Mouse (Mus musculus): ENCODE results near the gene Rgs4. TPM values are rescaled to one million over a fixed set of nuclear protein-coding genes. Genes with fewer than 3 reads are reported as not detected.

Gene Rgs4
- 12.5 and 17.8 TPM in 2 replicates for polyA plus RNA-seq (2014; fragmentation: Nextera tagmentation; extraction: Ambion mirVana)

DNA sequence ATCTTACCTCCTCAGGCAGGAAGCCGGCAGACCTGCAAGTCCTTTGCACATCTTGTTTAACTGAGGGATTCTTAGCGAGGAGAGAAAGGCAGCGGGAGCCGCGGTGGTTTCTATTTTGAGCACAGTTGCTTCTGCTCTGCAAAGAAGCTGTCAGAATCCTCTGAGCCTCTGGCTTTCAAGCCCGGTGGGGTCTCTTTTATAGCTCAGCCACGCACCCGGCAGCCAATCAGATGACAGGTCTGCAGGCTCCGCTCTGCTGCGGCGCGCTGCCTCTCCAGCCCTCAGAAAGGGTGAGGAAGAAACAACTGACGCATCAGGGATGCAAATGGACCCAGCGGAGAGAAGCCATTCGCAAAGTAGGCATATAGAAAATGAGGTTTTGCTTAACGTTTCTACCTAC lies at the start of gene Rgs4:
TSS of gene Rgs4 (minus strand) at position 170 of the 400 bp plus-strand sequence.
- peak; percentile 83 for ATAC-seq (replicated peaks; ENCODE audit: insufficient number of reproducible peaks, low FRiP score, low TSS enrichment, low read depth)
- peak within 1 kb of the TSS; percentile 28; the same call in 1 of the 2 replicates for H3K9ac ChIP-seq (replicated peaks; ENCODE audit: low read length)
- peaks cover 2% of the 10 kb centered on the region; the same call in 1 of the 2 replicates for H3K4me1 ChIP-seq (ENCODE audit: control insufficient read depth, insufficient read depth, low read length)
- H3K36me3 ChIP-seq (replicated peaks; ENCODE audit: control insufficient read depth, insufficient read depth, low read depth, low read length), result no peaks in the 10 kb centered on the region
- peak within 1 kb of the TSS; percentile 61 for H3K4me2 ChIP-seq (ENCODE audit: low read depth, low read length)
- H3K27me3 ChIP-seq (ENCODE audit: control insufficient read depth, insufficient read depth, low read length), result peaks cover 6% of the 10 kb centered on the region; the same call in 1 of the 2 replicates
- H3K4me3 ChIP-seq (ENCODE audit: low read depth, low read length), result peak within 1 kb of the TSS; percentile 24
- WGBS, result under 1% methylated on average over 16 of the region's 16 CpGs
- peak; percentile 72 for DNase-seq (ENCODE audit: low spot score)
- H3K27ac ChIP-seq (replicated peaks; ENCODE audit: low read depth, low read length), result no peak within 1 kb of the TSS
- no peaks in the 10 kb centered on the region for H3K9me3 ChIP-seq (replicated peaks; ENCODE audit: control insufficient read depth, low read length)

DNA sequence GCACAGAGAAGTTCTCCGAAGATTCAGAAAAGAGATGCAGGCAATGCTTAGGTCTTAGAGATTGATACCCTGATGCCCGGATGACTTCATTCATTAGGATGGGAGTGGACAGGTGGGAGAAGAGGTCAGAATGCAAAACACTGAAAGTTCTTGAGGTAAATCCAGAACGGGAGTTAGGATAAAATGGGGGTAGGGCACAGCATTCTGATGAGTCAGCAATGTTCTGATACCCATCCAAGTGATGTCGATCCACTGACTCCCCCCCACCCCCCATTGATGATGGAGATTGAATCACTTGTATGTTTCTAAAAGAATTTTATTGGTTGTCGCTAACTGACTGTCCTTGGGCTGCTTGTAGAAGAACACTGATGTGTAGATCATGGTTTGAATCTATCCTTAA lies 45.0 kb upstream of the Rgs4 start:
- DNase-seq (ENCODE audit: low spot score) (no peak), ATAC-seq (replicated peaks; ENCODE audit: insufficient number of reproducible peaks, low FRiP score, low TSS enrichment, low read depth) (no peak)
- Histone ChIP-seq H3K27me3 (ENCODE audit: control insufficient read depth, insufficient read depth, low read length) (no peaks in the 10 kb centered on the region), H3K9ac (replicated peaks; ENCODE audit: low read length) (no peak overlapping the region), H3K4me2 (ENCODE audit: low read depth, low read length) (no peak overlapping the region), H3K9me3 (replicated peaks; ENCODE audit: control insufficient read depth, low read length) (no peaks in the 10 kb centered on the region), H3K4me1 (ENCODE audit: control insufficient read depth, insufficient read depth, low read length) (no peaks in the 10 kb centered on the region), H3K4me3 (ENCODE audit: low read depth, low read length) (no peak overlapping the region), H3K36me3 (replicated peaks; ENCODE audit: control insufficient read depth, insufficient read depth, low read depth, low read length) (no peaks in the 10 kb centered on the region), H3K27ac (replicated peaks; ENCODE audit: low read depth, low read length) (no peak overlapping the region)
- WGBS, result 87% methylated on average over 5 of the region's 5 CpGs

DNA sequence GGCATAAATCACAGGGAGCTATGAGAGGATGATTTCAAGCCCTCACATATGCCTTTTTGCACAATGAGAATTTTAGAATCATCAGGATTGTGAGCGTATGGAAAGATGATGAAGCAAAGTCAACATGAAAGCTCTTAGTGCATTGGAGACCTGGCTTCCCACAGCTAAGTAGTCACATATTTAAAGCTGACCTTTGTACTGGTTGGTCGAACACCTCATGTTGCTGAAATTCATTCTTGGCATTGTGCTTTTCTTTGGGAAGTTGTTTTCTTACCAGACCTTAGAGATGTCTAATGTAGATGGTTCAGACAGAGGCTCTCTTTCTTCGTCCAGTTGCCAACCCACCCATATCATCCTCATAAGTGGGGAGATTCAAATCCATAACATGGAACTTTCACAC lies 38.5 kb upstream of the Rgs4 start:
- no peaks in the 10 kb centered on the region for H3K9me3 ChIP-seq (replicated peaks; ENCODE audit: control insufficient read depth, low read length)
- no peaks in the 10 kb centered on the region for H3K27me3 ChIP-seq (ENCODE audit: control insufficient read depth, insufficient read depth, low read length)
- 88% methylated on average over 3 of the region's 3 CpGs for WGBS
- no peak overlapping the region for H3K9ac ChIP-seq (replicated peaks; ENCODE audit: low read length)
- no peak overlapping the region for H3K4me2 ChIP-seq (ENCODE audit: low read depth, low read length)
- no peak for ATAC-seq (replicated peaks; ENCODE audit: insufficient number of reproducible peaks, low FRiP score, low TSS enrichment, low read depth)
- no peak overlapping the region for H3K4me3 ChIP-seq (ENCODE audit: low read depth, low read length)
- H3K4me1 ChIP-seq (ENCODE audit: control insufficient read depth, insufficient read depth, low read length), result no peaks in the 10 kb centered on the region
- no peaks in the 10 kb centered on the region for H3K36me3 ChIP-seq (replicated peaks; ENCODE audit: control insufficient read depth, insufficient read depth, low read depth, low read length)
- no peak for DNase-seq (ENCODE audit: low spot score)
- H3K27ac ChIP-seq (replicated peaks; ENCODE audit: low read depth, low read length), result no peak overlapping the region

- H3K4me3 ChIP-seq (ENCODE audit: low read depth, low read length), result no peak overlapping the region
- WGBS, result 76% methylated on average over 7 of the region's 7 CpGs
- ATAC-seq (replicated peaks; ENCODE audit: insufficient number of reproducible peaks, low FRiP score, low TSS enrichment, low read depth), result no peak
- H3K4me1 ChIP-seq (ENCODE audit: control insufficient read depth, insufficient read depth, low read length), result no peaks in the 10 kb centered on the region
- no peak overlapping the region for H3K9ac ChIP-seq (replicated peaks; ENCODE audit: low read length)
- H3K4me2 ChIP-seq (ENCODE audit: low read depth, low read length), result no peak overlapping the region
- DNase-seq (ENCODE audit: low spot score), result no peak
- no peaks in the 10 kb centered on the region for H3K36me3 ChIP-seq (replicated peaks; ENCODE audit: control insufficient read depth, insufficient read depth, low read depth, low read length)
- no peaks in the 10 kb centered on the region for H3K9me3 ChIP-seq (replicated peaks; ENCODE audit: control insufficient read depth, low read length)
- no peaks in the 10 kb centered on the region for H3K27me3 ChIP-seq (ENCODE audit: control insufficient read depth, insufficient read depth, low read length)
- H3K27ac ChIP-seq (replicated peaks; ENCODE audit: low read depth, low read length), result no peak overlapping the region
Measured at GRCm38 (mm10) chr1:169776566-169776965, 29.1 kb upstream of the Rgs4 start.

GRCm38 (mm10) chr1:169764619-169764955 lies 17.1 kb upstream of the Rgs4 start:
- ATAC-seq (replicated peaks; ENCODE audit: insufficient number of reproducible peaks, low FRiP score, low TSS enrichment, low read depth) (no peak), DNase-seq (ENCODE audit: low spot score) (no peak)
- H3K9ac ChIP-seq (replicated peaks; ENCODE audit: low read length), result no peak overlapping the region
- H3K4me2 ChIP-seq (ENCODE audit: low read depth, low read length), result no peak overlapping the region
- no peak overlapping the region for H3K4me3 ChIP-seq (ENCODE audit: low read depth, low read length)
- no peaks in the 10 kb centered on the region for H3K27me3 ChIP-seq (ENCODE audit: control insufficient read depth, insufficient read depth, low read length)
- H3K27ac ChIP-seq (replicated peaks; ENCODE audit: low read depth, low read length), result no peak overlapping the region
- no peaks in the 10 kb centered on the region for H3K36me3 ChIP-seq (replicated peaks; ENCODE audit: control insufficient read depth, insufficient read depth, low read depth, low read length)
- WGBS, result 66% methylated on average over 2 of the region's 2 CpGs
- H3K9me3 ChIP-seq (replicated peaks; ENCODE audit: control insufficient read depth, low read length), result no peaks in the 10 kb centered on the region
- H3K4me1 ChIP-seq (ENCODE audit: control insufficient read depth, insufficient read depth, low read length), result no peaks in the 10 kb centered on the region

- no peaks in the 10 kb centered on the region for H3K36me3 ChIP-seq (replicated peaks; ENCODE audit: control insufficient read depth, insufficient read depth, low read depth, low read length)
- no peak for ATAC-seq (replicated peaks; ENCODE audit: insufficient number of reproducible peaks, low FRiP score, low TSS enrichment, low read depth)
Measured at GRCm38 (mm10) chr1:169763858-169764618, 16.6 kb upstream of the Rgs4 start.

DNA sequence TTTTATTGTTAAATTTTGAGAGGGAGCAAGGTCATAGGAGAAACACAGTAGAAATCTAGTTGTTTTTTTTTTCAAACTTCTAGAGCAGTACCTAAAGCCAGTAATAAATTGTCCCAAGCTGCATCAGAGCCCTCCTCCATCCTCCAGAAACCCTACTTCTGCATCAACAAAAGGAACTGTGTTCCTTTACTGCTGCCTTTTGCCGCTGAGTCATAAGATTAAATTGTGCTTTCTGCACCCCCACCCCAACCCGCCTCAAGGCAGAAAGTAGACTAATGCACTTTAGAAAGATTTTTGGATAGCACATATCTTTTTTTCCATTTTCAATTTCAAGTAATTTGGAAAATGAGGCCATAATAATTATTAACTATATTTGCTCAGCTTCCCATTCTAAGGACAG lies 15.1 kb upstream of the Rgs4 start:
- DNase-seq (ENCODE audit: low spot score), result no peak
- 82% methylated on average over 2 of the region's 2 CpGs for WGBS
- Histone ChIP-seq H3K9ac (replicated peaks; ENCODE audit: low read length) (no peak overlapping the region), H3K4me3 (ENCODE audit: low read depth, low read length) (no peak overlapping the region), H3K36me3 (replicated peaks; ENCODE audit: control insufficient read depth, insufficient read depth, low read depth, low read length) (no peaks in the 10 kb centered on the region), H3K4me2 (ENCODE audit: low read depth, low read length) (no peak overlapping the region), H3K27me3 (ENCODE audit: control insufficient read depth, insufficient read depth, low read length) (no peaks in the 10 kb centered on the region), H3K27ac (replicated peaks; ENCODE audit: low read depth, low read length) (no peak overlapping the region), H3K4me1 (ENCODE audit: control insufficient read depth, insufficient read depth, low read length) (no peaks in the 10 kb centered on the region), H3K9me3 (replicated peaks; ENCODE audit: control insufficient read depth, low read length) (no peaks in the 10 kb centered on the region)
- no peak for ATAC-seq (replicated peaks; ENCODE audit: insufficient number of reproducible peaks, low FRiP score, low TSS enrichment, low read depth)

More at GRCm38 (mm10) chr1:169763858-169764618, 16.6 kb upstream of the Rgs4 start:
- Histone ChIP-seq H3K4me2 (ENCODE audit: low read depth, low read length) (no peak overlapping the region), H3K9me3 (replicated peaks; ENCODE audit: control insufficient read depth, low read length) (no peaks in the 10 kb centered on the region), H3K4me1 (ENCODE audit: control insufficient read depth, insufficient read depth, low read length) (no peaks in the 10 kb centered on the region), H3K4me3 (ENCODE audit: low read depth, low read length) (no peak overlapping the region), H3K27ac (replicated peaks; ENCODE audit: low read depth, low read length) (no peak overlapping the region), H3K9ac (replicated peaks; ENCODE audit: low read length) (no peak overlapping the region), H3K27me3 (ENCODE audit: control insufficient read depth, insufficient read depth, low read length) (no peaks in the 10 kb centered on the region)
- no peak for DNase-seq (ENCODE audit: low spot score)
- 88% methylated on average over 9 of the region's 9 CpGs for WGBS

GRCm38 (mm10) chr1:169756532-169756931 lies 9.1 kb upstream of the Rgs4 start:
- H3K4me1 ChIP-seq (ENCODE audit: control insufficient read depth, insufficient read depth, low read length), result no peaks in the 10 kb centered on the region
- H3K27me3 ChIP-seq (ENCODE audit: control insufficient read depth, insufficient read depth, low read length), result no peaks in the 10 kb centered on the region
- DNase-seq (ENCODE audit: low spot score), result no peak
- H3K9me3 ChIP-seq (replicated peaks; ENCODE audit: control insufficient read depth, low read length), result no peaks in the 10 kb centered on the region
- H3K4me3 ChIP-seq (ENCODE audit: low read depth, low read length), result no peak overlapping the region
- H3K4me2 ChIP-seq (ENCODE audit: low read depth, low read length), result no peak overlapping the region
- H3K9ac ChIP-seq (replicated peaks; ENCODE audit: low read length), result no peak overlapping the region
- no peak for ATAC-seq (replicated peaks; ENCODE audit: insufficient number of reproducible peaks, low FRiP score, low TSS enrichment, low read depth)
- H3K27ac ChIP-seq (replicated peaks; ENCODE audit: low read depth, low read length), result no peak overlapping the region
- H3K36me3 ChIP-seq (replicated peaks; ENCODE audit: control insufficient read depth, insufficient read depth, low read depth, low read length), result no peaks in the 10 kb centered on the region
- WGBS, result 29% methylated on average over 3 of the region's 3 CpGs
